Mouse (Mus musculus) c-Kit-positive CD71-negative TER-119-negative erythroid progenitor cells, embryonic 14.5 days (primary cell): ENCODE results near the gene D430042O09Rik.
A peak's percentile ranks its signal among the peaks of the same experiment; 100 is the strongest.

Experiments
- DNase-seq: peaks from one replicate; pipeline ENCODE4 v3.0.0-alpha.2; 2013; ENCODE audit warnings: low read depth

D430042O09Rik gene

DNA sequence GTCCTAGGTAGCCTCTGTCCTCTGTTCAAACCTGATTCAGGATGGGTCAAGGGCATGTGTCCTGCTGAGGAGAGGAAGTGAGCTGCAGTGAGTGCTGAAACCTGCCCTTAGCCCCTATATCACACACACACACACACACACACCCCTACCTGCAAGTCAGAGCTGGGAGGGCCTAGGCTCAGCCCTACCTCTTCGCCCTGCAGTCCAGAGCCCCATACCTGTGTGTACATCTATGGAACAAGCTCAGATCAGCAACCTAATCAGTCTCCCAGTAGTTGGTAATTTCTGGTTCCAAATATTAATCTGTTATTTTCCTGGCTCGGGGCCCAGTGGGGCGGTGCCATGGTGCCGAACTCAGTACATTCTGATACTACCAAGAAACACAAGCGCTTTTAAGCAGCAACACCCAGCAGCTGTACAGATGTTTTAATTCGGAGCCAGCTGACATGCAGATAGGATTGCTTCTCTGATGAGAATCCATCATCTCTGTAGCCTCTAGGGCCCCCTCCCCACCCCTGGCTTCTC is 166.3 kb downstream of the D430042O09Rik start:
- DNase-seq = no peak

DNA sequence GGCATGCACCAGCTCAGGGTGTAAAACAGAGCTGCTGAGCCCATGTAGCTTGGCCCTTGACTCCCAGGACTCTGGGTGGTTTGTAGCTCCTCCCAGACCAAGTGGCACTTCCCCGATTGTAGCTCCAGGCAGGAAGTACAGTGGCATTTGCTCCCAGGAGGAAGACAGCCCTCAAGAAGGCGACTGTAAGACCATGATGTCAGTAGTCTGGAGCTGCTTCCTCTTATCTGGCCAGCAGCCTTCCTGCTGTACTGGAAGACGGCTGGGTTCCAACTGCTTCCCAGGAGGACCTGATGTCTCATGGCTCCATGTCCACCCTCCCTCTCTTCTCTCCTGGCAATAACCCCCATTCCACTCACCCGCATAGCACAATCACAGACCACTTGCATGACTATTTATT is 170.4 kb downstream of the D430042O09Rik start:
- DNase-seq = no peak

DNA sequence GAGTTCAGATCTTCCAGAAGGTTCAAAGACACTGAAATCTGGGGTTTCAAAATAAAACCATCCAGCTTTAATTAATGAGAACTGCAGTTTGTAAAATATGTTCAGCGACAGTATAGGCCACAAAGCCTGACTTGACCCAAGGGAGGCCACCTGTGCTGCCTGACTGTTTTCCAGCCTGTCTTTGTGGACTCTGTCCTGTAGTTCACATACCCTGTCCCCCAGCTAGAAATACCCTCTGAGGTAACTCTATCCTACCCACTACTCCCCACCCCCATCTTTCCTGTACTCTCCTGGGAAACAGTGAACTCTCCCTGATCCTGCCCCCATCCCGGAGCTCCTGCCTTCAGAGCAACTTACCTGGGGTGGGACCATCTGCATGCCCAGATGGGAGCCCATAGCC is 175.5 kb downstream of the D430042O09Rik start:
- DNase-seq = no peak

DNA sequence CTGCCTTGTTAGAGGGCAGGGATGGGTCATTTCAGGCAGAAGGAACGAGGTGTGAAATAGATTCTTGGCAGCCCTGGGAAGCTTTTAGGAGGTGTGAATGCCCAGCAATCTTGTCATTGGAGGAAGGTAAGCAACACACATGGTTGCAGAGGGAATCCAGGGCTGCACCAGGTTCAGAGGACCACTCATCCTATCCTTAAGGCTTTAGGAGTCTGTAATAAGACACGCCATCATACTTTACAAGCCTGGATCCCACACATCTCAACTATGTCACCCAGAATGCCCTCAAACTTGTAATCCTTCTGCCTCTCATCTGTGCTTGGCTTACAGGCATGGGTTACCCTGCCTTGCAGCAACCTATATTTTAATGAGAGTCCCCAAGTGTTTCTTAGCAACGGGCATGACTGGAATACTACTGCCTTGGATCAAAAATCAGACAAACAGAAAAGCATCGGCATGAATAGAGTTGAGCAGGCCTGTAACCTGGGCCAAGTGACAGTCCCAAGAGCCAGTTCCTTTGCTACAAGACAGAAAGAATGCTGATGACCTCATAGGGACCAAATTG is 178.5 kb downstream of the D430042O09Rik start:
- DNase-seq = no peak

DNA sequence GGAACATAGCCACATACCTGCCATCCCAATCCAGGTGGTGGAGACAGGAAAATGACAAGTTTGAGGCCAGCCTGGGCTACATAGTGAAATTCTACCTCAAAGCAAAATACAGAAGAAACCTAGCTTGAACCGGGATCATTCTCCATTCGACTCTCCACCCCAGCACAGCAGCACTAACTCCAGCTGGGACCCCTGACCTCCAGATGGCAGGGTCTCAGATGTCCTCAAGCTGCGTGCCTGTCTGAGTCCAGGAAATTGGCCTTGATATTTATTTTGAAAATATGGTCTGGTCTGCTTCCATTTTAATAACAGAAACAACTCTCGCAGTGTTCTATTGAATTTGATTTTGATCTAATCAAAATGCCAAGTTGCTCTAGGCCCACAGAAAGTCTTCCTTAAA is 179.4 kb downstream of the D430042O09Rik start:
- no peak for DNase-seq

DNA sequence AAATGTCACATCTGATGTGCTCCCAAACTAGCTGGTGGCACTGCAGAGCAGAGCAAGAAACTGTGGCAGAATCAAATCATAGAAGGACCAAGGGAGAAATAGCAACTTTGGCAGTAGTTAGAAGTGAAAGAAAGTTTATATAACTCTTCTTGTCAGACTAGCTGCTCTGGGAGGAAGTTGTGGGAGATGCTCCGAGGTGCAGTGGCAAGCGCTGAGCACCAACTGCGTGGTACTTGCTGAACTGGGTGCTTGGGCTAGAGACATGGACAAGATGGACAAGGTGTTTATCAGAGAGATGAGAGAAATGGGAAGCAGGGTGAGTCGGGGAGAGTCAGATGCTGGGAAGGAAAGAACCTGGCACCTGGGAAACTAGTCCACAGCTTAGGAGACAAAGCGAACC is 180.1 kb downstream of the D430042O09Rik start:
- DNase-seq = no peak

DNA sequence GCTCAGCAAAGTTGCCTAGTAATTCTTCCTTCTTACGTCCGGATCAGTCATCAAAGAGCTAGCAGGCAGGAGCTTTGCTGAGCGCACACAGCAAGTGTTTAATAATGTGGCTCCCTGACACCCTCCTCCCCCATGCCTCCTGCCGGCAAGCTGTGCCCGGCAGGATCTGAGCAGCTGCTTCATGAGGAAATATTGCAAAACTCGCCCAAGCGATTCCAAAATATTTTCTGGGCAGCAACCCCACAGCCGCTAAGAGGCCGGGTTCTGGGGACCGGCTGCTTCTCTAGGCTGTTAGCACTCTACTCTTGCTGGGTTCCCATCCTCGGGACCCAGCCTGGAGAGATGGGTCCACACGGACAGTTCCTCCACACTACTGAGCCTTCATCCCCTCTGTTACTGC is 180.7 kb downstream of the D430042O09Rik start:
- DNase-seq = no peak

DNA sequence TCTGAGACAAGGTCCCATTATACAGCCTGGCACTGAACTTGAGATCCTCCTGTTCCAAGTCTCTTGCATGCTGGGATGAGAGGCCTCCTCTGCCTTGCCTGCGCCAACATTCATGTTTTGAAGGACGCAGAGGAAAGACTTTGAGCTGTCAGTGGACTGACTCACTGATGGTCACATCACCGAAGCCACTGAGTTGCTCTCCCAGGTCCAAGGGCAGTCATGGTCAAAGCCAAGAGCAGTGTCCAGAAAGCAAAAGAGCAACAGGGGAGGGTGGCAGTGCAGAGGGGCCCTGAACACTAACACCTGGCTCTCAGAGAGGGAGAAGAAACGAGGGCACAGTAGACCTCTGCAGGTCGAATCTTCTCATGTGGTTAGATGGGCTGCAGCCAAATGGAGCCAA is 185.9 kb downstream of the D430042O09Rik start:
- no peak for DNase-seq

DNA sequence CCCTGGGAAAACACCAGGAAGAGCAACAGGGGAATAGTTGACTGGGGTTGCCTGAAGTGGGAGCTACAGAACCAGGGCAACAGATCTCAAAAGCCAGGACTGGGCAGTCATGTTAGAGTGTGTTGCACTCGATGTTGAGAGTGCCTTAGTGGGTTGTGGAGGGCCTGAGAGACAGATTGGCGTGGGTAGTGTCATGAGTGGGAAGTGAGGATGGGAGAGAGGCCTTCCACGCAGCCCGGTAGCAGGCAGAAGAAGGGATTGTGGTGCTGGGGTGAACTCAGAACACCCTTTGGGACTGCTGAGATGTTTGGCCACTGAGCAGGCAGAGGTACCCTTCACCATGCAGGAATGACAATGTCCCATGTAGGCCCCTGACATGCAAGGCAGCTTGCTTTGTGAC is 189.4 kb downstream of the D430042O09Rik start:
- no peak for DNase-seq

DNA sequence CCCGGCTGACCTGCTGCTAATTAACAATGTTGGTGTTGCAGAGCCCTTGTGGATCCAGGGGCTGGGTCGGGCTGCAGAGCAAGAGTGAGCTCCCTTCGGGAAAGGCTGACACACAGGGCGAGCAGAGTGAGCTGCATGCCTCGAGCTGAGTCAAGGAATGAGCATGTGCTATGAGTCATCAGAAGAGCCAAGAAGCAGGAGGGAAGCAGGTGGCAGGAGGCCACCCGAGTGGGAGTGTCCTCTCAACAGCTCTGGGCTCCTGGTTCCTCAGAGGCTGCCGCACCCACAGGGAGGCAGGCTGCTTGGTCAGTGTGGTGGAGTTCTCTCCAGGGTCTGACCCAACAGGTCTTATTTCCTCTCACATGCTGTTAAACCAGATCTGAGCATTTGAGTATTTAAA is 191.3 kb downstream of the D430042O09Rik start:
- DNase-seq = peak; percentile 33

DNA sequence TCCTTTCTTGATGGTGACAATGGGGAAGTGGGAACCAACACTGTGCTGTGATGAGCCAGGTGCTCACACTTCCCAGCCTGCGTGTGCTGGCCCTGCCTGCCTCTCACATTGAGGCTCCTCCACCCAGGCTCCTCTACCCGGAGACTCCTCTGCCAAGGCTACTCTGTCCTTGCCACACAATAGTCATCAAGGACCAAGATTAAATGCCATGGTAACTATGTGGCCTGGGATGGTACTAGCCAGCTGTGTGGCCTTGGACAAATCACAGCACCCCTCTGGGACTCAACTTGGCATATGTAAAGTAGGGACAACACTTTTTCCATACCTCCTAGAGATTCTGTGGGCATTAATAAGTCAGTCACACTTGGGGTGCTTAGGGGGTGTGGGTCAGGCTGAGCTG is 192.2 kb downstream of the D430042O09Rik start:
- no peak for DNase-seq

DNA sequence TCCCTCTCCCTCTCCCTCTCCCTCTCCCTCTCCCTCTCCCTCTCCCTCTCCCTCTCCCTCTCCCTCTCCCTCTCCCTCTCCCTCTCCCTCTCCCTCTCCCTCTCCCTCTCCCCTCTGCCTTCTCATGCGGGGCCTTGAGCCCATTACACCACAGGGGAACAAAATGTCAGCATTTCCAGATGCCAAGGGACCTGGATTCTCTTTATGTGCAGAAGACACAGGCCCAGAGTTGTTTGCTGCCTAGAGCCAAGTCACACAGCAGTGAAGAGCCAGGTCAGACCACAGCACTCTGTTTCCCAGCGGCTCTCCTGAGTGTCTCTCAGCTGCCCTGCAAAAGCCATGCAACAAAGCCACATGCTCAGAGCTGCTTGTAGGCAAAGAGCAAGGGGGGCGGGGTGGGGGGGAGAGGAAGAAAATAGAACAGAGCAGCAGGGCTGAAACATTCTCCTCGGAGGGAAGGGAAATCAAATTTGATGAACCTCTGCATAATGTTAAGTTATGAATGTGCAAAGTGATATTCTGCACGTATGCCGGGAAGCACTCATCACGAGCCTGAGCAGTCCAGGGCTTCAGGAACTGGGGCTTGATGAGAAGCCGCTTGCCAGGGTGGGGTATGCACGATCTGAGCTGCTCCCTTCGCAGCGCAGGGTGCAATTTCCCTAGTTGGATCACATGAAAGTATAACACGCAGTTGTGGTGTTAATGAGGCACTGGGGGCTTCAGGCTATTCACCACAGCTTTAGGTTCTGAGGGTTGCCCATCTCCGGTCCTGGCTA is 192.9 kb downstream of the D430042O09Rik start:
- DNase-seq = no peak

DNA sequence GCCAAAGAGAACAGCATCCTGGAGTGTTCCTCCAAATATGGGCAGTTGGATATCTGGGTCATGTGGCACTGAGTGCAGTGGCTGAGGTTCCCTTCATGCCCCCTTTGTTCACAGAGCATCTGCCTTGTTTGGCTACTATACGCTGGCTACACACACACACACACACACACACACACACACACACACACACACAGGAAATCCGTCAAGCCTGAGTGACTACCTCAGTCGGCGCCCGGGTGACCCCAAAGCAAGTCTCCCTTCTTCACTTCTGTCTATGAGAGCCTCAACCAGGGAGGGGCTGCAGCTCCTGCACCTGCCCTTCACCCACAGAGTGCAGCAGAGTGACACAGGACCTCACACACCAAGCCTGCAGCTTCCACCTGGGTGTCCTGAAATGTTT is 213.1 kb downstream of the D430042O09Rik start:
- DNase-seq = no peak

DNA sequence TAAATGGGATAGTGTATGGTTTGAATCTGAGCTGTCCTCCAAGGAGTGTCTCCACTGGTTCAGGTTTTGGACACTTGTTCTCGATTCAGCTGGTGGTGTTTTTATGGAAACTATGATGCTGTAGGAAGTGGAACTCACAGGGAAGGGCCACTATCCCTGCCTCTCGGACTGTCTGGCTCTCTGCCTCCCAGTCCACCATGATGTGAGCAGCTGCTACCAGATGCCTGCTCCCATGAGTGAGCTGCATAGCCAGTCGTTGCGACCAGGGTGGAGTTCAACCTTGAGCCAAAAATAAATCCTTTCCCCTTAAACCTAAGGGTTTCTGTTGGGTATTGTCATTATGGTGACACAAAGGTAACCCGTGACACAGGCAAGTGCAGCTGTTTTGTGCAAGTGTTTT is 216.4 kb downstream of the D430042O09Rik start:
- no peak for DNase-seq
